Mouse (Mus musculus) forebrain, embryonic 13.5 days (tissue): ENCODE results near the gene Aup1. TPM values are rescaled to one million over a fixed set of nuclear protein-coding genes. Genes with fewer than 3 reads are reported as not detected.

Experiments used
- ATAC-seq: fragments of 200-750 bp; cut with Nextera tagmentation; 2 replicates; pipeline ENCODE4 v1.8.0; 2017
- H3K27ac ChIP-seq: fragments of 300-500 bp; sonication (generic); 2 replicates; pipeline ENCODE4 v1.5.1; 2015; ENCODE audit warnings: inconsistent platforms, mild to moderate bottlenecking, moderate library complexity
- H3K27me3 ChIP-seq: fragments of 300-500 bp; sonication (generic); 2 replicates; pipeline ENCODE4 v1.6.1; 2015; ENCODE audit warnings: mild to moderate bottlenecking, inconsistent platforms
- H3K36me3 ChIP-seq: fragments of 300-500 bp; sonication (generic); 2 replicates; pipeline ENCODE4 v1.6.1; 2015; ENCODE audit warnings: mild to moderate bottlenecking, inconsistent platforms; ENCODE audit not compliant: poor library complexity, severe bottlenecking
- H3K4me1 ChIP-seq: fragments of 300-500 bp; sonication (generic); 2 replicates; pipeline ENCODE4 v1.6.1; 2015; ENCODE audit warnings: inconsistent platforms
- H3K4me2 ChIP-seq: fragments of 300-500 bp; sonication (generic); 2 replicates; pipeline ENCODE4 v1.6.1; 2015; ENCODE audit warnings: inconsistent platforms, mild to moderate bottlenecking, moderate library complexity
- H3K4me3 ChIP-seq: fragments of 300-500 bp; sonication (generic); 2 replicates; pipeline ENCODE4 v1.5.1; 2015; ENCODE audit warnings: mild to moderate bottlenecking, inconsistent platforms
- H3K9ac ChIP-seq: fragments of 300-500 bp; sonication (generic); 2 replicates; pipeline ENCODE4 v1.6.1; 2015; ENCODE audit warnings: mild to moderate bottlenecking, inconsistent platforms
- H3K9me3 ChIP-seq: fragments of 300-500 bp; sonication (generic); replicated peaks from 2 replicates; pipeline ENCODE4 v1.6.1; 2016; ENCODE audit warnings: inconsistent platforms
- WGBS: fragments of 180-500 bp; shearing (Covaris S2); methylation state at CpG from one replicate; pipeline ENCODE4 v1.1.7; 2015; 5-methylcytosine and 5-hydroxymethylcytosine counted together
- polyA plus RNA-seq: library from polyadenylated mRNA; unstranded; fragments of >200 nt; fragmentation: Nextera tagmentation; extraction: Ambion mirVana; gene quantifications from 2 replicates; pipeline ENCODE4 v1.2.1, GENCODE M21; 2015

Aup1 gene
- 144 and 154 TPM in 2 replicates for polyA plus RNA-seq

GRCm38 (mm10) chr6:83054074-83054851, at the start of gene Aup1:
TSS of gene Aup1 (plus strand) at chr6:83054521.
- H3K9me3 ChIP-seq: no peaks in the 10 kb centered on the region
- peaks cover 2% of the 10 kb centered on the region; the same call in 1 of the 2 replicates for H3K27me3 ChIP-seq
- H3K4me3 ChIP-seq: peak within 1 kb of the TSS; percentile 99
- peak within 1 kb of the TSS; percentile 94 for H3K4me2 ChIP-seq
- peaks cover 40% of the 10 kb centered on the region for H3K36me3 ChIP-seq
- WGBS: under 1% methylated on average over 64 of the region's 64 CpGs
- peak within 1 kb of the TSS; percentile 70 for H3K27ac ChIP-seq
- ATAC-seq: peak; percentile 98
- H3K9ac ChIP-seq: peak within 1 kb of the TSS; percentile 86
- H3K4me1 ChIP-seq: peaks cover 29% of the 10 kb centered on the region

GRCm38 (mm10) chr6:83004872-83005271, 49.4 kb upstream of the Aup1 start:
- Histone ChIP-seq H3K4me2 (no peak overlapping the region), H3K27me3 (no peaks in the 10 kb centered on the region; the same call in 1 of the 2 replicates), H3K9me3 (no peaks in the 10 kb centered on the region), H3K36me3 (no peaks in the 10 kb centered on the region), H3K4me3 (no peak overlapping the region), H3K4me1 (no peaks in the 10 kb centered on the region), H3K9ac (no peak overlapping the region), H3K27ac (no peak overlapping the region)
- no peak for ATAC-seq
- 66% methylated on average over 7 of the region's 7 CpGs for WGBS

- Histone ChIP-seq H3K4me1 (no peaks in the 10 kb centered on the region), H3K9me3 (no peaks in the 10 kb centered on the region), H3K27me3 (no peaks in the 10 kb centered on the region; the same call in 1 of the 2 replicates), H3K36me3 (no peaks in the 10 kb centered on the region), H3K27ac (no peak overlapping the region), H3K4me3 (no peak overlapping the region), H3K9ac (no peak overlapping the region), H3K4me2 (no peak overlapping the region)
- no peak for ATAC-seq
- WGBS: 84% methylated on average over 10 of the region's 10 CpGs
Measured at GRCm38 (mm10) chr6:83005444-83006011, 48.8 kb upstream of the Aup1 start.

GRCm38 (mm10) chr6:83006114-83006513, 48.2 kb upstream of the Aup1 start:
- H3K27ac ChIP-seq: no peak overlapping the region
- no peak overlapping the region for H3K4me2 ChIP-seq
- no peaks in the 10 kb centered on the region; the same call in 1 of the 2 replicates for H3K27me3 ChIP-seq
- no peak for ATAC-seq
- no peak overlapping the region for H3K4me3 ChIP-seq
- no peaks in the 10 kb centered on the region for H3K9me3 ChIP-seq
- WGBS: 85% methylated on average over 6 of the region's 6 CpGs
- H3K36me3 ChIP-seq: no peaks in the 10 kb centered on the region
- H3K4me1 ChIP-seq: no peaks in the 10 kb centered on the region
- H3K9ac ChIP-seq: no peak overlapping the region

- Histone ChIP-seq H3K4me2 (no peak overlapping the region), H3K27ac (no peak overlapping the region), H3K27me3 (no peaks in the 10 kb centered on the region; the same call in 1 of the 2 replicates), H3K4me3 (no peak overlapping the region), H3K9ac (no peak overlapping the region), H3K4me1 (no peaks in the 10 kb centered on the region), H3K9me3 (no peaks in the 10 kb centered on the region), H3K36me3 (no peaks in the 10 kb centered on the region)
- 79% methylated on average over 3 of the region's 3 CpGs for WGBS
- ATAC-seq: no peak
Measured at GRCm38 (mm10) chr6:83008659-83009058, 45.7 kb upstream of the Aup1 start.

GRCm38 (mm10) chr6:83010010-83010409, 44.3 kb upstream of the Aup1 start:
- no peak for ATAC-seq
- Histone ChIP-seq H3K9me3 (no peaks in the 10 kb centered on the region), H3K4me1 (no peaks in the 10 kb centered on the region), H3K36me3 (no peaks in the 10 kb centered on the region), H3K4me2 (no peak overlapping the region), H3K9ac (no peak overlapping the region), H3K27ac (no peak overlapping the region), H3K4me3 (no peak overlapping the region), H3K27me3 (no peaks in the 10 kb centered on the region; the same call in 1 of the 2 replicates)
- 74% methylated on average over 7 of the region's 7 CpGs for WGBS

- no peak for ATAC-seq
- H3K9me3 ChIP-seq: no peaks in the 10 kb centered on the region
- no peak overlapping the region for H3K9ac ChIP-seq
- H3K36me3 ChIP-seq: no peaks in the 10 kb centered on the region
- 84% methylated on average over 7 of the region's 7 CpGs for WGBS
- no peak overlapping the region for H3K4me2 ChIP-seq
- no peak overlapping the region for H3K27ac ChIP-seq
- no peaks in the 10 kb centered on the region for H3K27me3 ChIP-seq
- no peak overlapping the region for H3K4me3 ChIP-seq
- no peaks in the 10 kb centered on the region for H3K4me1 ChIP-seq
Measured at GRCm38 (mm10) chr6:83011255-83011654, 43.1 kb upstream of the Aup1 start.

- no peaks in the 10 kb centered on the region for H3K36me3 ChIP-seq
- H3K27me3 ChIP-seq: no peaks in the 10 kb centered on the region
- no peaks in the 10 kb centered on the region for H3K4me1 ChIP-seq
- 76% methylated on average over 6 of the region's 6 CpGs for WGBS
- ATAC-seq: no peak
- H3K4me3 ChIP-seq: no peak overlapping the region
- H3K27ac ChIP-seq: no peak overlapping the region
- H3K4me2 ChIP-seq: no peak overlapping the region
- H3K9me3 ChIP-seq: no peaks in the 10 kb centered on the region
- H3K9ac ChIP-seq: no peak overlapping the region
Measured at GRCm38 (mm10) chr6:83011756-83012155, 42.6 kb upstream of the Aup1 start.

GRCm38 (mm10) chr6:83013444-83013843, 40.9 kb upstream of the Aup1 start:
- Histone ChIP-seq H3K36me3 (no peaks in the 10 kb centered on the region), H3K9ac (no peak overlapping the region), H3K9me3 (no peaks in the 10 kb centered on the region), H3K4me2 (no peak overlapping the region), H3K4me1 (no peaks in the 10 kb centered on the region), H3K27me3 (no peaks in the 10 kb centered on the region), H3K4me3 (no peak overlapping the region), H3K27ac (no peak overlapping the region)
- WGBS: 63% methylated on average over 5 of the region's 5 CpGs
- no peak for ATAC-seq

- Histone ChIP-seq H3K4me2 (no peak overlapping the region), H3K27me3 (no peaks in the 10 kb centered on the region), H3K36me3 (no peaks in the 10 kb centered on the region), H3K27ac (no peak overlapping the region), H3K4me1 (no peaks in the 10 kb centered on the region), H3K9me3 (no peaks in the 10 kb centered on the region), H3K4me3 (no peak overlapping the region), H3K9ac (no peak overlapping the region)
- 76% methylated on average over 12 of the region's 12 CpGs for WGBS
- no peak for ATAC-seq
Measured at GRCm38 (mm10) chr6:83014482-83015466, 39.5 kb upstream of the Aup1 start.

- no peak overlapping the region for H3K9ac ChIP-seq
- no peak overlapping the region for H3K27ac ChIP-seq
- 80% methylated on average over 2 of the region's 2 CpGs for WGBS
- no peak overlapping the region for H3K4me2 ChIP-seq
- no peaks in the 10 kb centered on the region for H3K4me1 ChIP-seq
- H3K4me3 ChIP-seq: no peak overlapping the region
- H3K36me3 ChIP-seq: no peaks in the 10 kb centered on the region
- H3K27me3 ChIP-seq: no peaks in the 10 kb centered on the region
- H3K9me3 ChIP-seq: no peaks in the 10 kb centered on the region
- ATAC-seq: no peak
Measured at GRCm38 (mm10) chr6:83015749-83016148, 38.6 kb upstream of the Aup1 start.

- Histone ChIP-seq H3K27me3 (no peaks in the 10 kb centered on the region), H3K9me3 (no peaks in the 10 kb centered on the region), H3K4me3 (no peak overlapping the region), H3K4me1 (no peaks in the 10 kb centered on the region), H3K27ac (no peak overlapping the region), H3K36me3 (no peaks in the 10 kb centered on the region), H3K4me2 (no peak overlapping the region), H3K9ac (no peak overlapping the region)
- ATAC-seq: no peak
- 83% methylated on average over 3 of the region's 3 CpGs for WGBS
Measured at GRCm38 (mm10) chr6:83017190-83017589, 37.1 kb upstream of the Aup1 start.
